Mouse (Mus musculus) testis, postnatal 10 days (tissue): Measurements from ENCODE around the gene Syn2.
A peak's percentile ranks its signal among the peaks of the same experiment; 100 is the strongest.

ENCODE experiments used
- DNase-seq: peaks from one replicate; pipeline ENCODE4 v3.0.0; 2021; ENCODE audit warnings: low spot score

Syn2 gene

GRCm38 (mm10) chr6:115134501-115135331, at the start of gene Syn2:
Gene Syn2 (plus strand): TSS chr6:115134902.
- peak; percentile 86 for DNase-seq

GRCm38 (mm10) chr6:115085274-115085841, 49.3 kb upstream of the Syn2 start:
- no peak for DNase-seq

GRCm38 (mm10) chr6:115088314-115089106, 46.2 kb upstream of the Syn2 start:
- DNase-seq = no peak

- no peak for DNase-seq
Measured at GRCm38 (mm10) chr6:115091737-115092136, 43.0 kb upstream of the Syn2 start.

GRCm38 (mm10) chr6:115102542-115102941, 32.2 kb upstream of the Syn2 start:
- no peak for DNase-seq

- DNase-seq = no peak
Measured at GRCm38 (mm10) chr6:115111426-115111825, 23.3 kb upstream of the Syn2 start.

GRCm38 (mm10) chr6:115122181-115122580, 12.5 kb upstream of the Syn2 start:
- DNase-seq = no peak

GRCm38 (mm10) chr6:115123262-115124201, 11.2 kb upstream of the Syn2 start:
- no peak for DNase-seq

GRCm38 (mm10) chr6:115124675-115125357, 9.9 kb upstream of the Syn2 start:
- no peak for DNase-seq

- no peak for DNase-seq
Measured at GRCm38 (mm10) chr6:115125358-115125720, 9.4 kb upstream of the Syn2 start.

- DNase-seq = no peak
Measured at GRCm38 (mm10) chr6:115126232-115126785, 8.4 kb upstream of the Syn2 start.

- no peak for DNase-seq
Measured at GRCm38 (mm10) chr6:115126851-115127250, 7.9 kb upstream of the Syn2 start.

- no peak for DNase-seq
Measured at GRCm38 (mm10) chr6:115127255-115127824, 7.4 kb upstream of the Syn2 start.

GRCm38 (mm10) chr6:115135332-115135649, 589 bp downstream of the Syn2 start:
- DNase-seq = peak; percentile 46

- no peak for DNase-seq
Measured at GRCm38 (mm10) chr6:115136156-115136555, 1.5 kb downstream of the Syn2 start.

- DNase-seq = no peak
Measured at GRCm38 (mm10) chr6:115141446-115141845, 6.7 kb downstream of the Syn2 start.

GRCm38 (mm10) chr6:115161175-115161574, 26.5 kb downstream of the Syn2 start:
- no peak for DNase-seq

GRCm38 (mm10) chr6:115165863-115166470, 31.3 kb downstream of the Syn2 start:
- no peak for DNase-seq

- DNase-seq = no peak
Measured at GRCm38 (mm10) chr6:115168921-115169320, 34.2 kb downstream of the Syn2 start.

- DNase-seq = no peak
Measured at GRCm38 (mm10) chr6:115169518-115169917, 34.8 kb downstream of the Syn2 start.
